Mouse (Mus musculus) liver, adult 2 months (tissue): ENCODE data around the gene Olfr1532-ps1. TPM values are rescaled to one million over a fixed set of nuclear protein-coding genes. Genes with fewer than 3 reads are reported as not detected.
"Not testable (repeated sequence)": the region's sequence is repeated elsewhere in the genome, so short reads cannot be mapped to it uniquely, and the experiment has no call there.

Experiments used
- DNase-seq: peaks from one replicate; pipeline ENCODE4 v3.0.0-alpha.2; 2011; ENCODE audit warnings: low read depth, low spot score; ENCODE audit errors: extremely low read depth
- H3K27ac ChIP-seq: fragments of 200-500 bp; replicated peaks from 2 replicates; pipeline ENCODE4 v1.5.1; 2012; ENCODE audit warnings: low read depth, mild to moderate bottlenecking, control low read depth, inconsistent platforms, low read length; ENCODE audit not compliant: insufficient read depth
- H3K27me3 ChIP-seq: fragments of 200-500 bp; 2 replicates; pipeline ENCODE4 v1.6.1; 2012; ENCODE audit warnings: mild to moderate bottlenecking, moderate library complexity, low read length, inconsistent platforms; ENCODE audit not compliant: control insufficient read depth, insufficient read depth
- H3K36me3 ChIP-seq: fragments of 200-500 bp; 2 replicates; pipeline ENCODE4 v1.6.1; 2012; ENCODE audit warnings: low read length, inconsistent platforms; ENCODE audit not compliant: control insufficient read depth, insufficient read depth
- H3K4me1 ChIP-seq: fragments of 200-500 bp; 2 replicates; pipeline ENCODE4 v1.6.1; 2011; ENCODE audit warnings: low read length; ENCODE audit not compliant: control insufficient read depth, insufficient read depth
- H3K4me3 ChIP-seq: fragments of 200-500 bp; 2 replicates; pipeline ENCODE4 v1.5.1; 2011; ENCODE audit warnings: low read depth, mild to moderate bottlenecking, control low read depth, low read length, moderate library complexity; ENCODE audit not compliant: insufficient read depth
- H3K79me2 ChIP-seq: fragments of 200-500 bp; 2 replicates; pipeline ENCODE4 v1.6.1; 2012; ENCODE audit warnings: inconsistent platforms, mild to moderate bottlenecking, low read length, moderate library complexity; ENCODE audit not compliant: control insufficient read depth, insufficient read depth
- H3K9ac ChIP-seq: fragments of 200-500 bp; 2 replicates; pipeline ENCODE4 v1.6.1; 2012; ENCODE audit warnings: low read depth, mild to moderate bottlenecking, control low read depth, inconsistent platforms, low read length
- CTCF ChIP-seq: fragments of 200-500 bp; IDR thresholded peaks from 2 replicates; pipeline ENCODE4 v1.5.1; 2011; ENCODE audit warnings: low read depth, low read length, control low read depth
- POLR2A ChIP-seq: fragments of 200-500 bp; IDR thresholded peaks from 2 replicates; pipeline ENCODE4 v1.6.1; 2011; ENCODE audit warnings: low read length, control low read depth; ENCODE audit not compliant: insufficient read depth; ENCODE audit errors: extremely low read depth
- WGBS: fragments of 180-500 bp; shearing (Covaris S2); methylation state at CpG from one replicate; pipeline ENCODE4 v1.1.7; 2018; 5-methylcytosine and 5-hydroxymethylcytosine counted together
- polyA plus RNA-seq: library from polyadenylated mRNA; depleted of rRNA; stranded (reverse); fragments of >200 nt; gene quantifications from 2 replicates; pipeline ENCODE4 v1.2.3, GENCODE M21; 2012; rRNA removed
- total RNA-seq: library from RNA; depleted of rRNA; stranded (reverse); fragments of >200 nt; gene quantifications from 2 replicates; pipeline ENCODE4 v1.2.3, GENCODE M21; 2014; rRNA removed

The Olfr1532-ps1 gene
- total RNA-seq (not detected in 2 replicates), polyA plus RNA-seq (not detected in 2 replicates)

DNA sequence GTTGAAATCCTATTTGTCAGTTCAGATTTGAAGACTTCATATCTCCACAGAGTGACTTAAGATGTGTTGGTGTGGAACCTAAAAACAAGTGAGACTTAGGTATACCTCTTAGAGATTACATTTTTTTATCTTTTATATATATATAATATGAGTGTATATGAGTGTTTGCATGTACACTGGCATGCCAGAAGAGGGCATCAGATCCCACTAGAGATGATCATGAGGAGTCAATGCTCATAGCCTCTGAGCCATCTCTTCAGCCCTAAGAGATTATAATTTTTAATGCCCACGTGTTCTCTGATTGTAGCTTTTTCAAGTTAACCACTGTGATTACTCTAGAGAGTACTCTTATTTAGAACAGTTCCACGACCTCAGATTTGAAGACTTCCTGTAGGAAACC lies at the start of gene Olfr1532-ps1:
Olfr1532-ps1 (plus strand) TSS at position 326 of the 400 bp plus-strand sequence.
- Histone ChIP-seq H3K36me3 (no peaks in the 10 kb centered on the region), H3K27ac (no peak within 1 kb of the TSS), H3K27me3 (no peaks in the 10 kb centered on the region), H3K4me3 (no peak within 1 kb of the TSS), H3K4me1 (no peaks in the 10 kb centered on the region), H3K79me2 (no peaks in the 10 kb centered on the region), H3K9ac (no peak within 1 kb of the TSS)
- TF ChIP-seq POLR2A, result no peak
- TF ChIP-seq CTCF, result no peak
- WGBS, result 45% methylated on average over 2 of the region's 2 CpGs
- DNase-seq, result no peak

GRCm38 (mm10) chr7:106862885-106863284 lies 44.9 kb upstream of the Olfr1532-ps1 start, which contains the start of gene Olfr704:
TSS of gene Olfr704 (plus strand) at chr7:106863185.
- no peaks in the 10 kb centered on the region for H3K4me1 ChIP-seq
- no peaks in the 10 kb centered on the region for H3K79me2 ChIP-seq
- H3K27ac ChIP-seq, result no peak within 1 kb of the TSS
- H3K4me3 ChIP-seq, result no peak within 1 kb of the TSS
- H3K27me3 ChIP-seq, result no peaks in the 10 kb centered on the region
- no peaks in the 10 kb centered on the region for H3K36me3 ChIP-seq
- H3K9ac ChIP-seq, result no peak within 1 kb of the TSS
- no peak for DNase-seq
- no peak for TF ChIP-seq CTCF
- TF ChIP-seq POLR2A, result no peak

DNA sequence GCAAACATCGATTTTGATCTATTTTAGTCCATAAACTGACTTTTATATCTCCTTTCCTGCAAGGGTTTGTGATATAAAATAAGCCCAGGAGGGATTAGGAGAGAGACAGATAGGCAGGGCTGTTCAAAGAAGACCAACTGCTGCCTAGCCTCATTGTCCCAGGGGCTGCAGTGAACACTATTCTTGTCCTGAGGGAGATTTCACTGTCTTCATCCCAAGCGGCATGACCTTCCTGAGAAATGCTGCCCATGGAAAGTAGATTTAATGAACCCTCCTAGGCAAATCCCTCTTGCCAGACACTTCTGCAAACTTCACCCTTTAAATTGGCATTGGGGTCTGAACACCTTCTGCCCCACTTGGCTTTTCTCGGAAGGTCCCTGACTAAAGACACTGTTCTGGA lies 31.0 kb upstream of the Olfr1532-ps1 start, which contains the start of gene Olfr705:
Olfr705 (minus strand) TSS at position 101 of the 400 bp plus-strand sequence.
- TF ChIP-seq POLR2A (no peak), CTCF (no peak)
- 78% methylated on average over 3 of the region's 3 CpGs for WGBS
- no peak for DNase-seq
- Histone ChIP-seq H3K79me2 (no peaks in the 10 kb centered on the region), H3K36me3 (no peaks in the 10 kb centered on the region), H3K27ac (no peak within 1 kb of the TSS), H3K4me1 (no peaks in the 10 kb centered on the region), H3K4me3 (no peak within 1 kb of the TSS), H3K27me3 (no peaks in the 10 kb centered on the region), H3K9ac (no peak within 1 kb of the TSS)

DNA sequence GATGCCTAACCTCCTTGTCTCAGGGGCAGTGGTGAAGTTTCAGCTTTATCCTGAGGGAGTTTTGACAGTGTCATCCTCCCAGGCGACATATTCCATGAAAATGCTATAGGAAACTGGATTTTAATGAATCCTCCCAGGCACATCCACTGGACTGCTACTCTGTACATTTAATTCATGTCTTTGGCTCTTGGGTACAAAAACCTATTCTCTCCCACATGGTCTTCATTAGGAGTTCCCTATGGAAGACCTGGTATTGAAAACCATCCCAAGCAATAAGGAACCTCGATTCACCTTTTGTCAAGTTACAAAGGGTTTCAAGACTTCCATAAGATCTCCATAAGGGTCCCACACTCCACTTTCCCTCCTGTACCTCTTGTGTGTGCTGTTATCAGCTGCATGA lies 19.7 kb upstream of the Olfr1532-ps1 start, which contains the start of gene Olfr706:
Olfr706 (minus strand) TSS at position 101 of the 400 bp plus-strand sequence.
- Histone ChIP-seq H3K27ac (no peak within 1 kb of the TSS), H3K79me2 (no peaks in the 10 kb centered on the region), H3K4me3 (no peak within 1 kb of the TSS), H3K27me3 (no peaks in the 10 kb centered on the region), H3K36me3 (no peaks in the 10 kb centered on the region), H3K9ac (no peak within 1 kb of the TSS), H3K4me1 (no peaks in the 10 kb centered on the region)
- TF ChIP-seq POLR2A (no peak), CTCF (no peak)
- no peak for DNase-seq
- WGBS, result 56% methylated on average over 2 of the region's 2 CpGs

DNA sequence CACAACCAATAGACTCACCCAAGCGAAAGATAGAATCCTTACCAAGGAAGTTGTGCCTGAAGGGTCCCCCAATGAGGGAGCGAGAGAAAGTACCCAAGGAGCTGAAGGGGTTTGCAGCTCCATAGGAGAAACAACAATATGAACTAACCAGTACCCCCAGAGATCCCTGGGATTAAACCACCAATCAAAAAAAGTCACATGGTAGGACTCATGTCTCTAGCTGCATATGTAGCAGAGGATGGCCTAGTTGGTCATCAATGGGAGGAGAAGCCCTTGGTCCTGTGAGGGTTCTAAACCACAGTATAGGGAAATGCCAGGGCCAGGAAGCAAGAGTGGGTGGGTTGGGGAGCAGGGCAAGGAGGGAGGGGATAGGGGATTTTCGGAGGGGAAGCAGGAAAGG lies 6.7 kb upstream of the Olfr1532-ps1 start, which contains the start of gene Olfr707:
Olfr707 (minus strand) TSS at position 101 of the 400 bp plus-strand sequence.
- H3K79me2 ChIP-seq, H3K27me3 ChIP-seq, H3K36me3 ChIP-seq, DNase-seq, H3K4me1 ChIP-seq, H3K27ac ChIP-seq, H3K4me3 ChIP-seq, H3K9ac ChIP-seq: not testable (repeated sequence)
- 85% methylated on average over 3 of the region's 3 CpGs for WGBS

GRCm38 (mm10) chr7:106920961-106921360 lies 13.2 kb downstream of the Olfr1532-ps1 start:
- H3K27ac ChIP-seq, H3K4me3 ChIP-seq, H3K36me3 ChIP-seq, H3K9ac ChIP-seq, H3K27me3 ChIP-seq, H3K4me1 ChIP-seq, DNase-seq, H3K79me2 ChIP-seq: not testable (repeated sequence)
- 88% methylated on average over 7 of the region's 7 CpGs for WGBS
